Mouse (Mus musculus) effector memory CD4-positive, alpha-beta T cell, adult 5 months (primary cell): ENCODE measurements around the gene Gm20917. TPM values are rescaled to one million over a fixed set of nuclear protein-coding genes. Genes with fewer than 3 reads are reported as not detected.

Source experiments
- polyA plus RNA-seq: library from polyadenylated mRNA; unstranded; fragments of 100-300 nt; shearing (Covaris generic); gene quantifications from one replicate; pipeline ENCODE4 v1.2.1, GENCODE M21; 2017

Gene Gm20917
- polyA plus RNA-seq: not detected

GRCm38 (mm10) chrY:79151022-79151421 is at the start of gene Gm20917:
Gm20917 (minus strand) TSS chrY:79151122.

Other genes starting within 250 kb of the Gm20917 start
- not detected for gene Gm20916, start 168.4 kb upstream of the Gm20917 start, polyA plus RNA-seq